Mouse (Mus musculus) midbrain, embryonic 11.5 days (tissue): ENCODE results near the gene Ncbp1. TPM values are rescaled to one million over a fixed set of nuclear protein-coding genes. Genes with fewer than 3 reads are reported as not detected.
A peak's percentile ranks its signal among the peaks of the same experiment; 100 is the strongest.

ENCODE experiments used
- ATAC-seq: fragments of 200-750 bp; cut with Nextera tagmentation; 2 replicates; pipeline ENCODE4 v1.8.0; 2017; ENCODE audit warnings: moderate TSS enrichment, moderate library complexity; ENCODE audit not compliant: low FRiP score
- DNase-seq: peaks from one replicate; pipeline ENCODE4 v3.0.0; 2015; ENCODE audit warnings: low spot score; ENCODE audit errors: missing footprints
- H3K27ac ChIP-seq: fragments of 300-500 bp; sonication (generic); 2 replicates; pipeline ENCODE4 v1.5.1; 2014; ENCODE audit warnings: low read depth, low read length
- H3K27me3 ChIP-seq: fragments of 300-500 bp; sonication (generic); 2 replicates; pipeline ENCODE4 v1.6.1; 2014; ENCODE audit warnings: mild to moderate bottlenecking, low read length, moderate library complexity, mixed read lengths; ENCODE audit not compliant: control insufficient read depth, insufficient read depth
- H3K36me3 ChIP-seq: fragments of 300-500 bp; sonication (generic); 2 replicates; pipeline ENCODE4 v1.6.1; 2014; ENCODE audit warnings: mild to moderate bottlenecking, low read length, moderate library complexity, mixed read lengths; ENCODE audit not compliant: control insufficient read depth, insufficient read depth
- H3K4me1 ChIP-seq: fragments of 300-500 bp; sonication (generic); 2 replicates; pipeline ENCODE4 v1.6.1; 2014; ENCODE audit warnings: low read length; ENCODE audit not compliant: control insufficient read depth, insufficient read depth
- H3K4me2 ChIP-seq: fragments of 300-500 bp; sonication (generic); 2 replicates; pipeline ENCODE4 v1.6.1; 2014; ENCODE audit warnings: mild to moderate bottlenecking, moderate library complexity
- H3K4me3 ChIP-seq: fragments of 300-500 bp; sonication (generic); 2 replicates; pipeline ENCODE4 v1.5.1; 2014; ENCODE audit warnings: low read depth, low read length
- H3K9ac ChIP-seq: fragments of 300-500 bp; sonication (generic); 2 replicates; pipeline ENCODE4 v1.6.1; 2014; ENCODE audit warnings: low read length
- H3K9me3 ChIP-seq: fragments of 300-500 bp; sonication (generic); 2 replicates; pipeline ENCODE4 v1.6.1; 2016; ENCODE audit warnings: low read length; ENCODE audit not compliant: control insufficient read depth
- WGBS: fragments of 180-500 bp; shearing (Covaris S2); extraction: QIAGEN DNeasy Blood & Tissue Kit; methylation state at CpG from one replicate; pipeline ENCODE4 v1.1.7; 2014; 5-methylcytosine and 5-hydroxymethylcytosine counted together
- polyA plus RNA-seq: library from polyadenylated mRNA; unstranded; fragments of >200 nt; fragmentation: Nextera tagmentation; extraction: Ambion mirVana; gene quantifications from 2 replicates; pipeline ENCODE4 v1.2.1, GENCODE M21; 2014

Ncbp1 gene
- 143 and 161 TPM in 2 replicates for polyA plus RNA-seq

DNA sequence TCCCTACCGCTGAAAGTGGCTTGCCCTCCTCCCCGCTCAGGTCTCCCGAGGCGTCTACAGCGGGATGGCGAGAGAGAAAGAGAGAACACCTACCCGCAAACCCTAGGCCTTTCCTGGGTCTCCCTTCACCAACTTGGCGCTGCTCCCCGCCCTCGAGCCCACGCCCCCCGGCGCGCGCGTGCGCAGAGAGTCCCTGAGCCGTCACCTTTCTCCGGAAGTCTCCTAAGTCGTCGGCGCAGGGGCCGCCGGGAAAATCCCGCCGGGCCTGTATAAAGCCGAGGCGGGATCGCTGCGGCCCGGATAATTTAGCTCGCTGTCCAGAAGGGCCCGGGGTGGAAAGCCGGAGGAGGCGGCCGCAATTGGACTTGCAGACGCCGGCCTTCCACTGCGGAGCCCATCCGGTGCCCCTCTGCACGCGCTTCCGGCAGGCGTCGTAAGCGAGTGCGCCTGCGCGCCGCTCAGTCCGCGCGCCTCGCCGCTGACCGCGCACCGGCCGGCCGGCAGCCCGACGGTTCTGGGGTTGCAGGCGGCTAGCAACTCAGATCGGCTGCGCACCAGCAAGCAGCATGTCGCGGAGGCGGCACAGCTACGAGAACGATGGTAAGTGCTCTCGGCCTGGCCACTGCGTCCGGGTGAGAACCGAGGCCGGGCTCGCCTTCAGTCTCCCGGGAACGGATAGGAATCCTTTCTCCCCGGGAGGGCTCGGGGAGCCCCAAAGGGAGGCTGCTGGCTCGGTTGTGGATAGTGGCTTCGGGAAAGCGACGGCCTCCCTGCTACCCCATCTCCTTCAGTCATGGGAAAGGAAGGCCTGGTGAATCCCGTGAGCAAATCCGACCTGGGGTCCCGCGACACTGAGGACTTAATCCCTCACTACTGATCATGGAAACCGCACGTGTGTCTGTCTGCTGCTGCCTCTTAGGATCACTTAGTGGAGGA is at the start of gene Ncbp1, which contains the start of gene Tstd2:
Gene Ncbp1 (plus strand): TSS at position 327 of the 936 bp plus-strand sequence.
Gene Tstd2 (minus strand): TSS at position 408 of the 936 bp plus-strand sequence.
- peak within 1 kb of the TSS; percentile 93 for H3K4me3 ChIP-seq
- H3K27me3 ChIP-seq, result no peaks in the 10 kb centered on the region
- H3K4me1 ChIP-seq, result peaks cover 17% of the 10 kb centered on the region
- ATAC-seq, result peak; percentile 89
- WGBS, result under 1% methylated on average over 88 of the region's 90 CpGs
- peak within 1 kb of the TSS; percentile 97 for H3K9ac ChIP-seq
- DNase-seq, result peak; percentile 100
- H3K27ac ChIP-seq, result peak within 1 kb of the TSS; percentile 98
- peaks cover 2% of the 10 kb centered on the region; the same call in 1 of the 2 replicates for H3K36me3 ChIP-seq
- peak within 1 kb of the TSS; percentile 80 for H3K4me2 ChIP-seq
- H3K9me3 ChIP-seq, result no peaks in the 10 kb centered on the region

DNA sequence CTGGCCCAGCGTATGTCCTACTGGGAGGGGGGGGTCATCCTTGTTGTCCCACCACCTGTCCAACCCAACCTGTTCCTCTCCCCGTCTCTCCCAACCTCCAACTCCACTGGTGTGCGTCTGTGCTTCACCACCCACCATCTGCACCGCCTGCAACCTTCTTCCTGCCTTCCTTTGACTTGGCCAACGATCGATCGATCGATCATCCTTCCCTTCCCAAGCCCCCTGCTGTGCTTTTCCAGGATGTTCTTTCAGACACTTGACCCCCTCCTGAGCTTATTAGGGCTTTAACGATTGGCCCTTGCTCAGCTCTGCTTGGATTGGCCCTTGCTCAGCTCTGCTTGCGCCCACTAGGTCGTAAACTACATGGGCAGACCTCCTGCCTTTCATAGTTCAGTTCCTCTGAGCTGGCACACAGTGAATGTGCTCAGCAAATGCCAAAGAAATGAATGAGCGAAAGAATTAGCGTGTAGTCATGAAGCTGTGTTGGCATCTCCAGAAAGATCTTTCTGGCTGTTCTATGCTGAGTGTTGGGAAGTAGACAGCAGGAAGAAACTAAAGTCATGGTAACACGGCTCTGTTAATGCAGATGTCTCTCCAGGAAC is 48.8 kb upstream of the Ncbp1 start:
- peak; percentile 26 for DNase-seq
- Histone ChIP-seq H3K9ac (no peak overlapping the region), H3K27ac (no peak overlapping the region), H3K36me3 (no peaks in the 10 kb centered on the region), H3K9me3 (no peaks in the 10 kb centered on the region), H3K4me3 (no peak overlapping the region), H3K4me1 (no peaks in the 10 kb centered on the region), H3K4me2 (no peak overlapping the region), H3K27me3 (no peaks in the 10 kb centered on the region)
- ATAC-seq, result no peak
- WGBS, result 88% methylated on average over 14 of the region's 14 CpGs

DNA sequence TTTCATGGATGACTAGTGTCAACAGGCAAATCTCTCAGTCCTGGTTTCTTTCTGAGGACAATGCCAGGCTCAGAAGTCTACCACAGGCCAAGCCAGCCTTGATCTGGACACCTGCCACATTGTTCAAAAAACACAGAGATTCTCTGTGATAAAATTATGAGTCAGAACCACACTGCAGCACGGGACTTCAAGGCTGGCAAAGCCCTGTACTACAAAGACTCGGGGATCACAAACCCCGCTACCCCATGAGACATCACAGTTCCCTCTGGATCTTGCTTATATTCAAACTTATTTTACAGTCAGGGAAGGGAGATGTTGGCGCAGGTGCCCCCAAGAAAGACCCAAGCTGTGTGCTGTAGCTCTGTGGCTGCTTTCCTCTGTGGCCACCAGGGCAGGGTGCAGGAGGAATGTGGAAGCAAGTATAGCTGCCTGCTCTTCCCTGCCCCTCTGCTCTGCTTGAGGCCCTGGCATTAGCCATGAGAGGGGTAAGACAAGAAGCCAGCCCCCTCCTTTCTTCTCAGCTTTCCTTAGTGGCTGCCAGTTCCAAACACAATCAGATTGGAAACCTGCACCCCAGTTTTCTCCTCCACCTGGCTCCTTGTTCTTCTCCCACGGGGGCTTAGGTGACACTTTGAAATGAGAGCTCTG is 45.9 kb upstream of the Ncbp1 start:
- H3K4me3 ChIP-seq, result no peak overlapping the region
- no peaks in the 10 kb centered on the region for H3K9me3 ChIP-seq
- no peaks in the 10 kb centered on the region for H3K27me3 ChIP-seq
- WGBS, result 88% methylated on average over 5 of the region's 5 CpGs
- no peak overlapping the region for H3K27ac ChIP-seq
- H3K4me1 ChIP-seq, result no peaks in the 10 kb centered on the region
- no peak overlapping the region for H3K4me2 ChIP-seq
- no peak overlapping the region for H3K9ac ChIP-seq
- H3K36me3 ChIP-seq, result no peaks in the 10 kb centered on the region
- DNase-seq, result peak; percentile 57
- no peak for ATAC-seq

DNA sequence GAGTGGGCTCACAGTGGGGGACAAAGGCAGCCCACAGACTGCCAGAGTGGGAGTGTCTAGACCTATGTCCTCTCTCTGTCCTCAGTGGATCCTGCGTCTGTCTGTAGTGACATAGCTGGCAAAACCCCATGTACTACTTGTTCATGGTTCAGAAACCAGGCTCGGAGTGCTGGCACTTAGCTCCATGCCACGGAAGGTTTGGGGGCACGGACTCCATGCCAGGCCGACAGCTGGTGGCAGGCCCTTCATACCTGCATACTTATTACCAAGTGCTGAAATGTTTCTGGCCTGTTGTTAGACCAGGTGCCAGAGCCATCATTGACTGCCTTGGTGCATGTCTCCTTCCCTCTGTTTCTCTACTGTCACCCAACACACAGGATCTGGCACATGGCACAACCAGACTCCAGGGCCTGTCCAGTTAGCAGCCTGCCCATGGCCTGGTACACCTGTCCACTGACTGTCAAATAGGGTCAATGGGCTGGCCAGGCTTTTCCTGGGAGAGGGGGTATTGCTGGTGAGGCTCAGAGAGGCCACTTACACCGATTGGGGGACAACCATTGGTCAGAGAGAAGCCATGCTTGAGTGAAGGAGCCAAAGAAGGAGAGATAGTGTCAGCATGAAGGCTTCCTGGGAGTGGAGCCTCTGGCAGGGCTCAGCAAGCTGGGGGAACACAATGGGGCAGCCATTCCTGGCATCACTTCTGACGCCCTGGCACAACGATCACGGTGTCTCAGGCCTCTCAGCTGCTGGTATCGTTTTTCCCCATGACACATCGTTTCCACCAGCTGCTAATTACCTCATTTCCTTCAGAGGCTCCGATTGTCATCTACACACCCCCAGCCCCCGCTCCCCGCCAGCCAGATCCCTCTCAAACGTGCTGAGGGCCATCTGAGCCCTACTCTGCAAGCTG is 43.2 kb upstream of the Ncbp1 start:
- Histone ChIP-seq H3K27me3 (no peaks in the 10 kb centered on the region), H3K9ac (no peak overlapping the region), H3K4me1 (no peaks in the 10 kb centered on the region), H3K4me3 (no peak overlapping the region), H3K36me3 (no peaks in the 10 kb centered on the region), H3K4me2 (no peak overlapping the region), H3K9me3 (no peaks in the 10 kb centered on the region), H3K27ac (no peak overlapping the region)
- WGBS, result 83% methylated on average over 15 of the region's 15 CpGs
- DNase-seq, result no peak
- ATAC-seq, result no peak

DNA sequence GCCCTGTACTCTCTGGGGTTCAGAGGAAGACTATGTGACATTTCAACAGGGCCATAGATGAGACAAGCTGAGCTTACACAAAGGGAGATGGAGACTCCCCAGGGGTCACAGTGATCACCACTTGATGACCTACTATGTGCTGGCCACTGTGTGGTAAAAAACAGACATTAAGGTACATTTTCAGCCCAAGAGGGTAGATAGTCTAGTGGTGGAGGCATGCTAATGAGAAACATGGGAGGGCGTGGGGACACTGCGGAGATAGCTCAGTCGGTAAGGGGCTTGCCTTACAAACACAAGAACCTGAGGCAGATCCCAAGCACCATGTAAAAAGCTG is 42.6 kb upstream of the Ncbp1 start:
- DNase-seq (no peak), ATAC-seq (no peak)
- H3K27ac ChIP-seq, result no peak overlapping the region
- H3K27me3 ChIP-seq, result no peaks in the 10 kb centered on the region
- no peak overlapping the region for H3K9ac ChIP-seq
- H3K4me3 ChIP-seq, result no peak overlapping the region
- WGBS, result 91% methylated on average over 3 of the region's 3 CpGs
- no peaks in the 10 kb centered on the region for H3K9me3 ChIP-seq
- H3K36me3 ChIP-seq, result no peaks in the 10 kb centered on the region
- no peak overlapping the region for H3K4me2 ChIP-seq
- H3K4me1 ChIP-seq, result no peaks in the 10 kb centered on the region

DNA sequence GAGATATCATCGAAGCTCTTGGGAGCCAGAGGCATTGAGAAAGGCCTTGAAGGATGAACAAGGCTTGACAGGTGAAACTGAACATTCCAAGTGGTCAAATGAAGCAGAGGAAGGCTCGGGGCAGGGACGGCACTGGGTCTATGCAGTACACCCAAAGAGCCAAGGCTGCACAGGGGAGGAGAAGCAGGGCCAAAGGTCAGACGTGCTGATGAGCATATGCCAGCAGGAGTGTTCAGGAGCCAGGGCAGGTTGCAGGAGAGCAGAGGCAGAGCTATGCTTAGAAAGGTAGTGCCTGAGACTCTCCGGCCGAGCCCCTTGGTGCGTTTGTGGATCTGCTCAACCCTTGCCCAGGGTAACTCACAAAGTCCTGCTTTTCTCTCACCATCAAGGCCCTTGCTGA is 41.9 kb upstream of the Ncbp1 start:
- no peak overlapping the region for H3K9ac ChIP-seq
- H3K4me1 ChIP-seq, result peaks cover 4% of the 10 kb centered on the region
- H3K4me3 ChIP-seq, result no peak overlapping the region
- no peak overlapping the region for H3K27ac ChIP-seq
- no peaks in the 10 kb centered on the region for H3K36me3 ChIP-seq
- ATAC-seq, result no peak
- H3K9me3 ChIP-seq, result no peaks in the 10 kb centered on the region
- no peak overlapping the region for H3K4me2 ChIP-seq
- no peak for DNase-seq
- WGBS, result 93% methylated on average over 7 of the region's 7 CpGs
- H3K27me3 ChIP-seq, result no peaks in the 10 kb centered on the region

DNA sequence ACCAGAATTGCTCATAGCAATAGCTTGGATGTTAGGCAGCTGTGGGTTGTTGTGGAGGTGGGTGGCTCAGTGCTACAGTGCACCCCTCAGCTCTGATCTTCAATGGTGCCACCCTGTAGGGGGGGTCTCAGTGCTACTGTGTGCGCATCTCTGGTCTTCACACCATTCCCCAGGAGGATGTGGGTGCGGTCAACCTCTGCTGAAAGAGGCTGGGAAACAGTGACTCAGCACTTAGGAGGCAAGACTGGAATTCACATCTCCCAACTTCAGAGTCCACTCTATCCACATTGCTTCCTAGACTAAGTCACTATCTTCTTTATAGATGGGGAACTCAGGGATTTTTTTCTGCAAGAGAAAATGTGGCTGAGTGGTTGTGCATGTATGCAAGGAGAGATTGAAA is 40.8 kb upstream of the Ncbp1 start:
- peaks cover 4% of the 10 kb centered on the region for H3K4me1 ChIP-seq

DNA sequence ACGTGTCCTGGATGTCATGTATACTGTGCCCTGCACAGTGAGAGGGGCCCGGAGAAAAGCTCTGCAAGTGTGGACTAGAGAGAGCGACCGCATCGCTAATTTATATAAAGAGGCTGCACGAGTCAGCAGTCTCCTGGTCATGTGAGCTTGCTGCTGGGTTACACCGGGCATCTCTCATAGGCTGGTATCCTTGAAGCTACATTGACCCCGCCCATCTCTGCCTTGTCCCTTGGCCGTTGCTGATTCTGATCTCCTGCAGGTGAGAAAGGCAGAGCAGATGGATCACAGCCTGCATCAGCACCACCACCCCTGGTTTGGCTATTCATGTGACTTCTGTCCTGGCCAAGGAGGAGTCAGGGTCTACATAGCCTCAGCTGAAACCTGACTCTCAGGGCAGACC is 39.3 kb upstream of the Ncbp1 start:
- Histone ChIP-seq H3K4me1 (peaks cover 4% of the 10 kb centered on the region), H3K9me3 (no peaks in the 10 kb centered on the region), H3K27me3 (no peaks in the 10 kb centered on the region), H3K9ac (no peak overlapping the region), H3K27ac (no peak overlapping the region), H3K4me2 (no peak overlapping the region), H3K36me3 (no peaks in the 10 kb centered on the region), H3K4me3 (no peak overlapping the region)
- 80% methylated on average over 9 of the region's 9 CpGs for WGBS
- peak; percentile 39 for DNase-seq
- no peak for ATAC-seq

More for the DNA sequence above, 40.8 kb upstream of the Ncbp1 start:
- H3K27me3 ChIP-seq, result no peaks in the 10 kb centered on the region
- H3K4me2 ChIP-seq, result no peak overlapping the region
- H3K27ac ChIP-seq, result no peak overlapping the region
- H3K9ac ChIP-seq, result no peak overlapping the region
- 94% methylated on average over 2 of the region's 2 CpGs for WGBS
- ATAC-seq (no peak), DNase-seq (no peak)
- no peak overlapping the region for H3K4me3 ChIP-seq
- H3K36me3 ChIP-seq, result no peaks in the 10 kb centered on the region
- no peaks in the 10 kb centered on the region for H3K9me3 ChIP-seq
